Mouse (Mus musculus): ENCODE data around the gene Cdk17. TPM values are rescaled to one million over a fixed set of nuclear protein-coding genes. Genes with fewer than 3 reads are reported as not detected.

Gene Cdk17
- polyA plus RNA-seq, 1 experiment, result 27.6 TPM

- no peak overlapping the region for H3K4me3 ChIP-seq (ENCODE audit: control insufficient read depth, low read depth, low read length)
- TF ChIP-seq CTCF (IDR thresholded peaks at IDR 0.05; ENCODE audit: control insufficient read depth, insufficient read depth, insufficient replicate concordance, low read depth, low read length), result no peak
- no peak for TF ChIP-seq POLR2A (IDR thresholded peaks at IDR 0.05; ENCODE audit: control insufficient read depth, low read depth, low read length)
- no peak overlapping the region for H3K27ac ChIP-seq (ENCODE audit: control insufficient read depth, insufficient read depth, low read depth, low read length)
- no peaks in the 10 kb centered on the region for H3K27me3 ChIP-seq (ENCODE audit: control insufficient read depth, insufficient read depth, low read length)
- H3K36me3 ChIP-seq (ENCODE audit: control insufficient read depth, insufficient read depth, low read length), result 0 out of 2 replicates have a peak, but pooled peaks cover 2% of the 10 kb centered on the region
- H3K4me1 ChIP-seq (ENCODE audit: control insufficient read depth, insufficient read depth, low read length), result no peaks in the 10 kb centered on the region
Observed at GRCm38 (mm10) chr10:93246185-93246920, 85.7 kb downstream of the Cdk17 start.

GRCm38 (mm10) chr10:93247422-93247821 lies 86.7 kb downstream of the Cdk17 start:
- Histone ChIP-seq H3K4me3 (ENCODE audit: control insufficient read depth, low read depth, low read length) (no peak overlapping the region), H3K36me3 (ENCODE audit: control insufficient read depth, insufficient read depth, low read length) (no peaks in the 10 kb centered on the region), H3K27ac (ENCODE audit: control insufficient read depth, insufficient read depth, low read depth, low read length) (no peak overlapping the region), H3K4me1 (ENCODE audit: control insufficient read depth, insufficient read depth, low read length) (no peaks in the 10 kb centered on the region), H3K27me3 (ENCODE audit: control insufficient read depth, insufficient read depth, low read length) (no peaks in the 10 kb centered on the region)
- TF ChIP-seq POLR2A (IDR thresholded peaks at IDR 0.05; ENCODE audit: control insufficient read depth, low read depth, low read length) (no peak), CTCF (IDR thresholded peaks at IDR 0.05; ENCODE audit: control insufficient read depth, insufficient read depth, insufficient replicate concordance, low read depth, low read length) (no peak)

GRCm38 (mm10) chr10:93247902-93248301 lies 87.2 kb downstream of the Cdk17 start:
- H3K4me1 ChIP-seq (ENCODE audit: control insufficient read depth, insufficient read depth, low read length), result no peaks in the 10 kb centered on the region
- H3K27ac ChIP-seq (ENCODE audit: control insufficient read depth, insufficient read depth, low read depth, low read length), result no peak overlapping the region
- H3K27me3 ChIP-seq (ENCODE audit: control insufficient read depth, insufficient read depth, low read length), result no peaks in the 10 kb centered on the region
- no peaks in the 10 kb centered on the region for H3K36me3 ChIP-seq (ENCODE audit: control insufficient read depth, insufficient read depth, low read length)
- H3K4me3 ChIP-seq (ENCODE audit: control insufficient read depth, low read depth, low read length), result no peak overlapping the region
- TF ChIP-seq POLR2A (IDR thresholded peaks at IDR 0.05; ENCODE audit: control insufficient read depth, low read depth, low read length) (no peak), CTCF (IDR thresholded peaks at IDR 0.05; ENCODE audit: control insufficient read depth, insufficient read depth, insufficient replicate concordance, low read depth, low read length) (no peak)

GRCm38 (mm10) chr10:93248416-93248815 lies 87.7 kb downstream of the Cdk17 start:
- H3K27me3 ChIP-seq (ENCODE audit: control insufficient read depth, insufficient read depth, low read length), result no peaks in the 10 kb centered on the region
- H3K36me3 ChIP-seq (ENCODE audit: control insufficient read depth, insufficient read depth, low read length), result no peaks in the 10 kb centered on the region
- H3K4me1 ChIP-seq (ENCODE audit: control insufficient read depth, insufficient read depth, low read length), result no peaks in the 10 kb centered on the region
- TF ChIP-seq POLR2A (IDR thresholded peaks at IDR 0.05; ENCODE audit: control insufficient read depth, low read depth, low read length), result no peak
- no peak overlapping the region for H3K4me3 ChIP-seq (ENCODE audit: control insufficient read depth, low read depth, low read length)
- no peak overlapping the region for H3K27ac ChIP-seq (ENCODE audit: control insufficient read depth, insufficient read depth, low read depth, low read length)

- Histone ChIP-seq H3K4me3 (ENCODE audit: control insufficient read depth, low read depth, low read length) (no peak overlapping the region), H3K36me3 (ENCODE audit: control insufficient read depth, insufficient read depth, low read length) (no peaks in the 10 kb centered on the region), H3K4me1 (ENCODE audit: control insufficient read depth, insufficient read depth, low read length) (no peaks in the 10 kb centered on the region), H3K27me3 (ENCODE audit: control insufficient read depth, insufficient read depth, low read length) (no peaks in the 10 kb centered on the region), H3K27ac (ENCODE audit: control insufficient read depth, insufficient read depth, low read depth, low read length) (no peak overlapping the region)
- no peak for TF ChIP-seq POLR2A (IDR thresholded peaks at IDR 0.05; ENCODE audit: control insufficient read depth, low read depth, low read length)
- TF ChIP-seq CTCF (IDR thresholded peaks at IDR 0.05; ENCODE audit: control insufficient read depth, insufficient read depth, insufficient replicate concordance, low read depth, low read length), result no peak
Observed at GRCm38 (mm10) chr10:93249901-93250300, 89.2 kb downstream of the Cdk17 start.

- no peak for TF ChIP-seq POLR2A (IDR thresholded peaks at IDR 0.05; ENCODE audit: control insufficient read depth, low read depth, low read length)
- TF ChIP-seq CTCF (IDR thresholded peaks at IDR 0.05; ENCODE audit: control insufficient read depth, insufficient read depth, insufficient replicate concordance, low read depth, low read length), result no peak
- no peaks in the 10 kb centered on the region for H3K4me1 ChIP-seq (ENCODE audit: control insufficient read depth, insufficient read depth, low read length)
- no peaks in the 10 kb centered on the region for H3K27me3 ChIP-seq (ENCODE audit: control insufficient read depth, insufficient read depth, low read length)
- no peak overlapping the region for H3K27ac ChIP-seq (ENCODE audit: control insufficient read depth, insufficient read depth, low read depth, low read length)
- H3K36me3 ChIP-seq (ENCODE audit: control insufficient read depth, insufficient read depth, low read length), result no peaks in the 10 kb centered on the region
- H3K4me3 ChIP-seq (ENCODE audit: control insufficient read depth, low read depth, low read length), result no peak overlapping the region
Observed at GRCm38 (mm10) chr10:93250436-93251317, 90.0 kb downstream of the Cdk17 start.

GRCm38 (mm10) chr10:93251426-93251825 lies 90.8 kb downstream of the Cdk17 start:
- Histone ChIP-seq H3K36me3 (ENCODE audit: control insufficient read depth, insufficient read depth, low read length) (no peaks in the 10 kb centered on the region), H3K27me3 (ENCODE audit: control insufficient read depth, insufficient read depth, low read length) (no peaks in the 10 kb centered on the region), H3K4me3 (ENCODE audit: control insufficient read depth, low read depth, low read length) (no peak overlapping the region), H3K27ac (ENCODE audit: control insufficient read depth, insufficient read depth, low read depth, low read length) (no peak overlapping the region), H3K4me1 (ENCODE audit: control insufficient read depth, insufficient read depth, low read length) (no peaks in the 10 kb centered on the region)
- no peak for TF ChIP-seq CTCF (IDR thresholded peaks at IDR 0.05; ENCODE audit: control insufficient read depth, insufficient read depth, insufficient replicate concordance, low read depth, low read length)
- TF ChIP-seq POLR2A (IDR thresholded peaks at IDR 0.05; ENCODE audit: control insufficient read depth, low read depth, low read length), result no peak
